Mouse (Mus musculus) liver, embryonic 14.5 days (tissue): Measurements from ENCODE around the gene Vps13c.

Experiments
- CTCF ChIP-seq: IDR thresholded peaks from 2 replicates; pipeline ENCODE4 v1.5.1; 2016; ENCODE audit warnings: antibody characterized with exemption, low read depth, control low read depth
- EP300 ChIP-seq: IDR thresholded peaks from 2 replicates; pipeline ENCODE4 v1.6.1; 2016; ENCODE audit warnings: antibody characterized with exemption, low read depth

DNA sequence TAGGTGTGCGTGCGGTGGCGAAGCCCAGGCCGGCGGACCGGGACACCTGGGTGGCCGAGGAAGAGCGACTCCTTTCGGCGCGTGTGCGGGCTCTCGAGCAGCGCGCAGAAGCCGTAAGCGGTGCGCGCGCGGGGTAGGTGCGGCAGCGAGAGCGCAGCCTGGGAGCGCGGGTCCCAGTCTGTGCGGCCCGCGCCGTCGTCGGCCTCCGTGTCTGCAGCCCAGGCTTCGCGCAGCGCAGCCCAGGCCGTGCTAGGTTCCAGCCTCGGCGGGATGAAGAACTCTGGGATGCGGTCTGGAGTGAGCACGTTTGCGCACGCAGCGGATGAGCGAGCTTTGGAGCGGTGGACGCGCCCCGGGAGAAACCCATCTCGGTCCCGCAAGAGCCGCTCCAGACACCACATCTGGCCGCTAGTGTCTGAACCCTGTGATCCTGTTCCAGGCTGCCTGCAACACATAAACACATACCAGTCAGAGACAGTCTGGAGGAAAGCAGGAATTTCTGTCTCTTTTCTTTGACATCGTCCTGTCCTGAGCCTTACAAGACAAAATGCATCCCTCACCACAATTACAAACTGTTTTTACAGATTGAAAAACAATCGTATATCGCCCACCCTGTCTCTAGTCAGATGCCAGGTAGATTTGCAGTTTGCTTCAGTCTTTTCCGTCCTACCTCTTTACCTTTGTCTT is 8.7 kb upstream of the Vps13c start:
- TF ChIP-seq CTCF: no peak
- TF ChIP-seq EP300: no peak
